Mouse (Mus musculus): ENCODE measurements around the gene Kif22. TPM values are rescaled to one million over a fixed set of nuclear protein-coding genes. Genes with fewer than 3 reads are reported as not detected.
"Not testable (repeated sequence)": the region's sequence is repeated elsewhere in the genome, so short reads cannot be mapped to it uniquely, and the experiment has no call there.

Gene Kif22
- 93.5 and 101 TPM in 2 replicates for polyA plus RNA-seq (2015; fragmentation: Nextera tagmentation; extraction: Ambion mirVana)

DNA sequence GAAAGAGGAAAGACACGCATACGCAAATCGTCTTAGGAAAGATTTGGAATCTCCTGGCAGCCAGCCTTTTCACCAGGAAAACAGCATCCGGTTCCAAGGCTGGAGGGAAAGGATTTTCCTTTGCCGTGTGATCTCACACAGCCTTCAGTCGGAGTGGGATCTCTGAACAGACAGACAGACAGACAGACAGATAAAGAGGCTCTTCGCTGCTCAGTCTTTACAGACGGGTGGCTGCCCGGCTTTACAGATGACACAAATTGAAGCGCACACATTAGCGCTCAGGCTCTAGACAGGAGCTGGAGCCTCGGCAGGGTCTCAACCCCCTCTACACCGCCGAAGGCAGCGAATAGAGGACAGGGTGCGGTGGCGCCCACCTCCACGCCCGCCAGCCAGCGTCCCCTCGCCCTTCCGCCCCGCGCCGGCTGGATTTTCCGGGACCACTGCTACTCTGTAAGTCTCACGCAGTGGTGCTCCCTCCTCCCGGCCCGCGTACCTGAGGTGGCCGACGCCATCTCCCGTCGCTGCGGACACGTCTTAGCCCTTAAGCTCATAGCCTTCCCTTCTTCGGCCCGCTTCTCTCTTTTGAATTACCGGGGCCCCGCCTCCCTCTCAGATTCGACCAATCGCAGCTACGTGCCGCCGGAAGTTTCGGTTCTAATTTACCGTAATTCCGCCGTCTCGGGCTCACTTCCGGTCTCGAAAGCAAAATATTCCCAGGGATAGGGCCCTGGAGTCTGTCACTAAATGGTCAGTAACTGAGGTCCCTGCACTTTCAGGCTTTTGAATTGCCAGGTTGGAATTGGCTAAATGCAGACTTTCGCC is at the start of gene Kif22:
Gene Kif22 (minus strand): TSS at position 621 of the 822 bp plus-strand sequence.
- ATAC-seq (ENCODE audit: insufficient read depth, low FRiP score, low read depth), result peak; percentile 89
- Histone ChIP-seq H3K9me3 (no peaks in the 10 kb centered on the region), H3K36me3 (no peaks in the 10 kb centered on the region), H3K27ac (peak within 1 kb of the TSS; percentile 72), H3K4me1 (no peaks in the 10 kb centered on the region; the same call in 1 of the 2 replicates), H3K27me3 (replicated peaks) (no peaks in the 10 kb centered on the region), H3K4me2 (peak within 1 kb of the TSS; percentile 82), H3K4me3 (replicated peaks) (peak within 1 kb of the TSS; percentile 96), H3K9ac (peak within 1 kb of the TSS; percentile 75)
- under 1% methylated on average over 53 of the region's 53 CpGs for WGBS

DNA sequence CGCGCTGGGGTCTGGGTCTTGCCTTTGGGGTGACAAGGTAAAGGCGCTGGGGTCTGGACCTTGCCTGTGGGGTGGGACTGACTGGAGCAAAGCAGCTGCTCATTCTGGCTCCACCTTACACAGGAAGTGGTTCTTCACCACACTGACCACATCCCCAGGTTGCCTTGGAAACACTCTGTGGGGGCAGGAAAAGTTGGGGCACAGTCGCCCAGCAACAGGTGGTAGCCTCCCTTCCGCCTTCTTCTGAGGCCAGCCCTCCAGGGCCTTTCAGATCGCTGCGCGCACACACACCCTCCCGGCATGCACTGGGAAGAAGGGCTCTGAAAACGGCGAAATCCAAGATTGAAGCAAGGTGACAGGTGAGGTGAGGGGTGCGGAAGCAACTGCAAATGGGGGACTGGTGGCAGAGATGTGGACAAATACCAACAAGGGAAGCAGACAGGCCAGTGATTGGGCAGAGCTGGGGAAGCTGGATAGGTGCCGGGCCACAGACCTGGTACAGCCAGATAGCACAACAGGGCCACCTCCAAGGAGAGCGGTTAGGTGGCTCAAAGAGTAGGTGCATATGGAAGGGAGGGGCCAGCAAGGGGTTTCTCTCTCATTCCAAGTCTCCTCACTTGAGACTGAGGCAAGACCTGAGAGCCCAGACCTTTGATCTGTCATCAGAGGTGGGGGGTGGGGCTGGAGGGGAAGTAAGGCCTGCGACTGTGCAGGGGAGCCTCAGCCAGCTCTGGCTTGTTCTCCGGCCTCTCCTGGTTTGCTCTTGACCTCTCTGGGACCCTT is 49.0 kb upstream of the Kif22 start, which contains the start of gene AI467606:
Gene AI467606 (plus strand): TSS at position 246 of the 783 bp plus-strand sequence.
- peak within 1 kb of the TSS; percentile 28; the same call in 1 of the 2 replicates for H3K27ac ChIP-seq
- no peaks in the 10 kb centered on the region for H3K36me3 ChIP-seq
- peak; percentile 86 for ATAC-seq (ENCODE audit: insufficient read depth, low FRiP score, low read depth)
- peak within 1 kb of the TSS; percentile 24 for H3K4me3 ChIP-seq (replicated peaks)
- H3K4me1 ChIP-seq, result no peaks in the 10 kb centered on the region
- no peaks in the 10 kb centered on the region for H3K9me3 ChIP-seq
- peak within 1 kb of the TSS; percentile 35 for H3K4me2 ChIP-seq
- H3K27me3 ChIP-seq (replicated peaks), result no peaks in the 10 kb centered on the region
- 58% methylated on average over 16 of the region's 16 CpGs for WGBS
- H3K9ac ChIP-seq, result no peak within 1 kb of the TSS

DNA sequence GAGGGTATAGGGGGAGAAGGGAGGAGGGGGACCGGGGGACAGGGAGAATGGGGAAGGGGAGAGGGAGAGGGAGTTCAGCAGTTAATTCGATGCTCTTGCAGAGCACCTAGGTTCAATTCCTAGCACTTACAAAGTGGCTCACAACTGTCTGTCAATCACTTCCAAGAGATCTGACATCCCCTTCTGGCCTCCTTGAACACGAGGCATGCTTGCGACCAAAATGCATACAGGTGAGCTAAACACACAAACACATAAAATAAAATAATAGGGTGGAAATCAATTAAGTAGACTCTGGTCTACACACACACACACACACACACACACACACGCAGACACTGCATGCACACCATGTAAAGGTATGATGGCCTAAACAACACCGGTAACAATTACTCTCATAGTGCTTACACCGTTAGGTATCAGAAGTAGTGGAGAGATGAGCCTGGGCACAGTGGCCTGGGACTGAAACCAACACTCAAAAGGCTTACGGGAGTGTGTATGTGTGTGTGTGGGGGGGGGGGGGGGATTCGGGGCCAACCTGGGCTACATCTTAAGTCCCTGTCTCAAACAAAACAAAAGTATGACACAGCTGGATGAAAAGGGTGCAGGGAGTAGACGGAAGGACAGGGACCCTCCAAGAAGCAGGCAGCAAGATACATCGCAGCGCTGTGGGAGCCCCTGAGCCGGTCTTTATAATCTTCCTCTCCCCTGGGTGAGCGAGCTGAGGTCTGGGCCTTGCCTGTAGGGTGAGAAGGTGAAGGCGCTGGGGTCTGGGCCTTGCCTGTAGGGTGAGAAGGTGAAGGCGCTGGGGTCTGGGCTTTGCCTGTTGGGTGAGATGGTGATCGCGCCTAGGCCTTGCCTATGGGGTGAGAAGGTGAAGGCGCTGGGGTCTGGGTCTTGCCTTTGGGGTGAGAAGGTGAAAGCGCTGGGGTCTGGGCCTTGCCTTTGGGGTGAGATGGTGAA is 48.2 kb upstream of the Kif22 start:
- 82% methylated on average over 20 of the region's 20 CpGs for WGBS
- H3K27ac ChIP-seq, result peak overlapping the region; percentile 28; the same call in 1 of the 2 replicates
- H3K9me3 ChIP-seq, result no peaks in the 10 kb centered on the region
- H3K27me3 ChIP-seq (replicated peaks), result no peaks in the 10 kb centered on the region
- H3K4me1 ChIP-seq, result no peaks in the 10 kb centered on the region
- H3K4me2 ChIP-seq, result peak overlapping the region; percentile 35; the same call in 1 of the 2 replicates
- ATAC-seq (ENCODE audit: insufficient read depth, low FRiP score, low read depth), result no peak
- no peaks in the 10 kb centered on the region for H3K36me3 ChIP-seq
- H3K4me3 ChIP-seq (replicated peaks), result 0 out of 2 replicates have a peak overlapping the region, but pooled peaks have one; percentile 24
- no peak overlapping the region for H3K9ac ChIP-seq

DNA sequence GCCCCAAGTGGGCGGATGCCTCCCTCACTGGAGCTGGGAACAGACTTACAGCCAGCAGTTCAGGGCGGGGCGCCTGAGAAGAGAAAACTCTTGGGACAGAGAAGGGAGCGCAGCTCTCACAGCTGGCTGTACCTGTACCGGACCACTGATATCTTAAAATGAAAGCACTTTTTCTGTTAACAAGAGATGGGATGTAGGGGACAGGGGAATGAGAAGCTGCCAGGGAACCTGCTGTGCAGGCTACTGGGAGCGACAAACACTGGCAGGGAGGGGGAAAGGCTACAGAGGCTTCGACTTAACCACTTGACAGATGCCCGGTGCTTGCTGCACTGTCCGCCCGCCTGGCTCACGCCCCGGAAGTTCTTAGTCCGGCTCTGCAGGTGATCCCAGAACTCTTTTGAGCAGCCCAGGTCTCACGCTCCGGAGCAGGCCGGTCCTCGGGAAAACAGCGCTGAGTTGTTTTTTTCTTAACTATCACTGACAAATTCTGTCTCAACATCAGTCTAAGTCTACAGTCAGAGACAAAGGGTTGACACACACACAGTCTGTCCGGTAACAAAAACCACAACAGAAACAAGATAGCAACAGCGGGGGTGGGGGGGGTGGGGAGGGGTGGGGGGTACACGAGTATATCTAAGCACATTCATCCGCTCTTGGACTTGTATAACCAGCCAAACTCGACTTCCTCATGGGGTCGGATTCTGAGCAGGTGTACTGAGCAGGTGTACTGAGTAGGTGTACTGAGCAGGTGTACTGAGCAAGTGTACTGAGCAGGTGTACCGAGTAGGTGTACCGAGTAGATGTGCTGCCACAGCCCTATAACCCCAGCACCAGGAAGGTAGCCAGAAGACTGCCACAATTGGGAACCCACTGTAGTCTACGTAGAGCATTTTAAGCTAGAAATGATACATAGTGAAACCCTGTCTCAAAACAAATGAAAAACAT is 46.9 kb upstream of the Kif22 start:
- H3K4me3 ChIP-seq (replicated peaks), result peak overlapping the region; percentile 17; the same call in 1 of the 2 replicates
- H3K27ac ChIP-seq, result 0 out of 2 replicates have a peak overlapping the region, but pooled peaks have one; percentile 33
- peak overlapping the region; percentile 46 for H3K4me2 ChIP-seq
- no peaks in the 10 kb centered on the region for H3K27me3 ChIP-seq (replicated peaks)
- WGBS, result 20% methylated on average over 27 of the region's 27 CpGs
- H3K4me1 ChIP-seq, result no peaks in the 10 kb centered on the region
- H3K9me3 ChIP-seq, result no peaks in the 10 kb centered on the region
- no peak for ATAC-seq (ENCODE audit: insufficient read depth, low FRiP score, low read depth)
- H3K9ac ChIP-seq, result no peak overlapping the region
- H3K36me3 ChIP-seq, result no peaks in the 10 kb centered on the region

DNA sequence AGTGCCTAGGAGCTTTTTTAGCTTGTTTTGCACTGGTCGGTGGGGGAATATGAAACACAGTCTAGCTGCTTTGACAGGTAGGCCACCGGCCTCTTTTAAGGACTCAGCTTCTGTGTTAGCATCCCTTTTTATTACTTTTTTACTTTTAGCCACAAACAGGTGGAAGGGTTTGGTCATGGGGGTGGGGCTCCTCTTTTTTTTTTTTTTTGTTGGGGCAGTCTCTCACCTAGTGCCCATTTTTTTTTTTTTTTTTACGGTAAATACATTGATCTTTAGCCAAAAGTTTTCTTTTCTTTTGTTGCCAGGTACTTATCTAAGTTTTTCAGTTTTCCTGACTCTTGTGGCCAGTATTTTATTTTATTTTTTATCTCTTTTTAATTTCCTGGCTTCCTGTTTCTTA is 45.8 kb upstream of the Kif22 start:
- no peak overlapping the region for H3K27ac ChIP-seq
- no peaks in the 10 kb centered on the region for H3K27me3 ChIP-seq (replicated peaks)
- H3K4me3 ChIP-seq (replicated peaks), result no peak overlapping the region
- H3K4me2 ChIP-seq, result no peak overlapping the region
- no peaks in the 10 kb centered on the region for H3K36me3 ChIP-seq
- no peak overlapping the region for H3K9ac ChIP-seq
- no peaks in the 10 kb centered on the region for H3K4me1 ChIP-seq
- ATAC-seq (ENCODE audit: insufficient read depth, low FRiP score, low read depth), result no peak
- WGBS, result 74% methylated on average over 3 of the region's 3 CpGs
- H3K9me3 ChIP-seq, result no peaks in the 10 kb centered on the region

DNA sequence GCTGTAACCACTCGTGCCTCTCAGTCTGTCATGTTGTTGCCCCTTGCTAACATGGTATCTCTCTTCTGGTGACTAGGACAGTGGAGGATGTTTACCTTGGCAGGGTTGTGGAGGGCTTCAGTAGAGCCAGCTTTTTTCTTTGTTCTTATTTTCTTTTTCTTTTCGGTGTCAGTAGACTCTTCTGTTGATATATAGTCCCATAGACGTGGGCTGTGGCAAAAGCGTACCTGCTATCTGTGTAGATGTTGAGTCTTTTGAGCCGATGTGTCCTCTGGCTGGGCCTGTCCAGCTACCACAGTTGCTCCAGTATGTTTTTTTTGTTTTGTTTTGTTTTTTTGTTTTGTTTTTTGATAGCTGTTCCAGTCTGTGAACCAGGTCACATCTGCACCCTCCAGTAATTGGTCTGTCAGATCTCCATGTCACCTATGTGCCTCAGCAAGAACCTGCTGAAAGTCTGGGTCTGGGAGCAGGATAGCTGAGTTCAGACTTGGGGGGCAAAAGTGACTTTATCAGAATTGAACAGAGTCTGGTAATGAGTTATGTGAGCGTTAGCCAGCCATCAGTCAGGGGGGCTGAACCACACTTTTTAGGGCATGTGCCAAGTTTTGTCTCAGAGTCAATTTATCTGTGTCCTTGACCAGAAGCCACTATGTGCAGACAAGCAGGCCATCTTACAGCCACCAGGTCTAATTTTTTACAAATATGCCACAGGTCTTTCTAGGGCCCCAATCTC is 45.2 kb upstream of the Kif22 start, which contains the start of gene Zg16:
Gene Zg16 (minus strand): TSS at position 51 of the 733 bp plus-strand sequence.
- WGBS, result 71% methylated on average over 6 of the region's 6 CpGs
- not testable (repeated sequence) for H3K36me3 ChIP-seq; H3K27me3 ChIP-seq (replicated peaks); H3K27ac ChIP-seq; H3K4me1 ChIP-seq; H3K4me3 ChIP-seq (replicated peaks); H3K9me3 ChIP-seq; H3K9ac ChIP-seq; ATAC-seq (ENCODE audit: insufficient read depth, low FRiP score, low read depth); H3K4me2 ChIP-seq

DNA sequence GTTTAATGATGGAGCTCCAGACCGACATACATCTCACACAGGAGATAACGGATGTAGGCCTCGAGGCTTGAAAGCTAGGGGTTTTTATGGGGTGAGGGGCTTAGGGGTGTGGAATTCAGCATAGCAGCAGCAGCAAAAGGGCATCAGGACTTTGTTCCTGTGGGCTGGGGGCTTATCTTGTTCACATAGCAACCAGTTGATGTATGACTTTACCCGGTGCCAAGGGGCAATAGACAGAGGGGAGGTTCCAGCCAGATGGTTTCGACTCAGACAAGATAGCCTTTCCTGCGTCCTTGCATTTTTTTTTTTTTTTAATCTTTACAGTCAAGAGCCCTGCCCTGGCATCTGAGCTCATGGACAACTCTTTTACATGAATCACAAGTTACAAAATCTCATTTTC is 43.5 kb upstream of the Kif22 start:
- H3K27me3 ChIP-seq (replicated peaks); H3K27ac ChIP-seq; H3K4me2 ChIP-seq; H3K9ac ChIP-seq; H3K4me1 ChIP-seq; ATAC-seq (ENCODE audit: insufficient read depth, low FRiP score, low read depth); H3K36me3 ChIP-seq; H3K9me3 ChIP-seq; H3K4me3 ChIP-seq (replicated peaks): not testable (repeated sequence)
- 30% methylated on average over 6 of the region's 6 CpGs for WGBS

DNA sequence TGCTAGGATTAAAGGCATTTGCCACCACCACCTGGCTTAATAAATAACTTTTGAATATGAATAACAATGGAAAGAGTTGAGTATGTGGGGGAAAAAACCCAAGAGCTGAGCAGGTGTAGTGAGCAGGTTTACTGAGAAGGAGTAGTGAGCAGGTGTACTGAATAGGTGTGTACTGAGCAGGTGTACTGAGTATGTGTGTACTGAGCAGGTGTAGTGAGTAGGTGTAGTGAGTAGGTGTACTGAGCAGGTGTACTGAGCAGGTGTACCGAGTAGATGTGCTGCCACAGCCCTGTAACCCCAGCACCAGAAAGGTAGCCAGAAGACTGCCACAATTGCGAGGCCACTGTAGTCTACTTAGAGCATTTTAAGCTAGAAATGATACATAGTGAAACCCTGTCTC is 42.5 kb upstream of the Kif22 start:
- H3K9me3 ChIP-seq, result no peaks in the 10 kb centered on the region
- H3K36me3 ChIP-seq, result no peaks in the 10 kb centered on the region
- no peak overlapping the region for H3K4me3 ChIP-seq (replicated peaks)
- no peaks in the 10 kb centered on the region for H3K4me1 ChIP-seq
- H3K4me2 ChIP-seq, result no peak overlapping the region
- WGBS, result 66% methylated on average over 2 of the region's 2 CpGs
- no peak overlapping the region for H3K9ac ChIP-seq
- H3K27me3 ChIP-seq (replicated peaks), result no peaks in the 10 kb centered on the region
- ATAC-seq (ENCODE audit: insufficient read depth, low FRiP score, low read depth), result no peak
- no peak overlapping the region for H3K27ac ChIP-seq

DNA sequence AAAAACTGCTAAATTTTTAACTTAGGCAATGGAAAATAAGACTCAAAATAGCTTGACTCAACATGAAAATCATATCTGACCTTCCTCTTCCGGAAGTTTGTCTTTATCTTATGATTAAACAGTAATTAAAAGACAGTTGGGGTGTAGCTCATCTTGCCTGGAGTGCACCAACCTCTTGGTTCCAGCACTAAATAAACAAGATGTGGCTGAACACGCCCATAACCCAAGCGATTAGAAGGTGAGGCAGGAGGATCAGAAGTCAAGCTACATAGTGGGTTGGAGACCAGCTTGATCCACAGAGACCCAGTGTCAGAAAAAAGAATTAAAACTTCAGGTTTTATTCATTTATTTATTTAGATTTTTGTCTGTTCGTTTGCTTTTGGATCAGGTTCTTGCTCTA is 41.4 kb upstream of the Kif22 start:
- Histone ChIP-seq H3K4me3 (replicated peaks) (no peak overlapping the region), H3K9me3 (no peaks in the 10 kb centered on the region), H3K36me3 (no peaks in the 10 kb centered on the region), H3K4me1 (no peaks in the 10 kb centered on the region), H3K9ac (no peak overlapping the region), H3K4me2 (no peak overlapping the region), H3K27ac (no peak overlapping the region), H3K27me3 (replicated peaks) (no peaks in the 10 kb centered on the region)
- no peak for ATAC-seq (ENCODE audit: insufficient read depth, low FRiP score, low read depth)
- 66% methylated on average over 4 of the region's 4 CpGs for WGBS

DNA sequence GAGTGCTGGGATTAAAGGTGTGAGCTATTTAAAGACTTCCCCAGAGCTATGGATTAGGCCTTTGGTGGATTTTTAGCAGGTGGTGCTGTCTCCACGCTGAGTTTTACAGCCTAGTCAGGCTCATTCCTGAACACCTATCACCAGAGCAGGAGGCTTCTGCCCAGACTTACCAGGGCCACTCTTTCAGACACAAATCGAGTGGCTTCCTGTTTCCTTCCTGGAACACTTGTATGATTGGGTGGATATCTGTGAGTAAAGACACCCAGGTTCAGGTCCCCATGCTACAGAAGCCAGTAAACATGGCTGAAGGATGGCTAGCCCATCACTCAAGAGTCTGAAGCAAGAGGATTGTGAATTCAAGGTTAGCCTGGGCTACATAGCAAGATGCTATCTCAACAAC is 40.7 kb upstream of the Kif22 start:
- no peak for ATAC-seq (ENCODE audit: insufficient read depth, low FRiP score, low read depth)
- no peak overlapping the region for H3K4me3 ChIP-seq (replicated peaks)
- H3K9me3 ChIP-seq, result no peaks in the 10 kb centered on the region
- no peak overlapping the region for H3K9ac ChIP-seq
- WGBS, result 52% methylated on average over 2 of the region's 2 CpGs
- H3K4me1 ChIP-seq, result no peaks in the 10 kb centered on the region
- H3K27ac ChIP-seq, result no peak overlapping the region
- H3K4me2 ChIP-seq, result no peak overlapping the region
- no peaks in the 10 kb centered on the region for H3K36me3 ChIP-seq
- no peaks in the 10 kb centered on the region for H3K27me3 ChIP-seq (replicated peaks)

Data from stomach, embryonic 15.5 days (tissue).